Mouse (Mus musculus) forebrain, embryonic 12.5 days (tissue): ENCODE measurements around the gene Clptm1. TPM values are rescaled to one million over a fixed set of nuclear protein-coding genes. Genes with fewer than 3 reads are reported as not detected.

Experiments
- ATAC-seq: fragments of 200-750 bp; cut with Nextera tagmentation; 2 replicates; pipeline ENCODE4 v1.8.0; 2017; ENCODE audit warnings: moderate TSS enrichment; ENCODE audit not compliant: low FRiP score
- H3K27ac ChIP-seq: fragments of 300-500 bp; sonication (generic); 2 replicates; pipeline ENCODE4 v1.5.1; 2016; ENCODE audit warnings: mild to moderate bottlenecking
- H3K27me3 ChIP-seq: fragments of 300-500 bp; sonication (generic); 2 replicates; pipeline ENCODE4 v1.6.1; 2016; ENCODE audit warnings: mild to moderate bottlenecking
- H3K36me3 ChIP-seq: fragments of 300-500 bp; sonication (generic); replicated peaks from 2 replicates; pipeline ENCODE4 v1.6.1; 2016; ENCODE audit warnings: mild to moderate bottlenecking
- H3K4me1 ChIP-seq: fragments of 300-500 bp; sonication (generic); 2 replicates; pipeline ENCODE4 v1.6.1; 2016
- H3K4me2 ChIP-seq: fragments of 300-500 bp; sonication (generic); 2 replicates; pipeline ENCODE4 v1.6.1; 2016; ENCODE audit warnings: mild to moderate bottlenecking, moderate library complexity
- H3K4me3 ChIP-seq: fragments of 300-500 bp; sonication (generic); replicated peaks from 2 replicates; pipeline ENCODE4 v1.5.1; 2016; ENCODE audit warnings: mild to moderate bottlenecking
- H3K9ac ChIP-seq: fragments of 300-500 bp; sonication (generic); 2 replicates; pipeline ENCODE4 v1.6.1; 2016; ENCODE audit warnings: mild to moderate bottlenecking
- H3K9me3 ChIP-seq: fragments of 300-500 bp; sonication (generic); 2 replicates; pipeline ENCODE4 v1.6.1; 2016
- WGBS: fragments of 180-500 bp; shearing (Covaris S2); methylation state at CpG from one replicate; pipeline ENCODE4 v1.1.7; 2016; 5-methylcytosine and 5-hydroxymethylcytosine counted together
- polyA plus RNA-seq: library from polyadenylated mRNA; unstranded; fragments of >200 nt; fragmentation: Nextera tagmentation; extraction: Ambion mirVana; gene quantifications from 2 replicates; pipeline ENCODE4 v1.2.1, GENCODE M21; 2016

Clptm1 gene
- polyA plus RNA-seq, 1 experiment from 2014 or later = 85.6 TPM

GRCm38 (mm10) chr7:19698907-19699826 lies 34.3 kb upstream of the Clptm1 start, which contains the start of gene Apoe:
TSS of gene Apoe (minus strand) at chr7:19699188.
- Histone ChIP-seq H3K4me1 (peaks cover 21% of the 10 kb centered on the region), H3K4me3 (peak within 1 kb of the TSS; percentile 35), H3K27ac (peak within 1 kb of the TSS; percentile 27; the same call in 1 of the 2 replicates), H3K27me3 (0 out of 2 replicates have a peak, but pooled peaks cover 4% of the 10 kb centered on the region), H3K36me3 (peaks cover 34% of the 10 kb centered on the region), H3K4me2 (peak within 1 kb of the TSS; percentile 64), H3K9ac (peak within 1 kb of the TSS; percentile 50), H3K9me3 (0 out of 2 replicates have a peak, but pooled peaks cover 6% of the 10 kb centered on the region)
- peak; percentile 47 for ATAC-seq
- 1% methylated on average over 20 of the region's 20 CpGs for WGBS

- WGBS = 3% methylated on average over 28 of the region's 28 CpGs
- 0 out of 2 replicates have a peak, but pooled peaks cover 4% of the 10 kb centered on the region for H3K27me3 ChIP-seq
- peak overlapping the region; percentile 50 for H3K9ac ChIP-seq
- peaks cover 25% of the 10 kb centered on the region for H3K36me3 ChIP-seq
- ATAC-seq = no peak
- 0 out of 2 replicates have a peak, but pooled peaks cover 6% of the 10 kb centered on the region for H3K9me3 ChIP-seq
- H3K4me3 ChIP-seq = peak overlapping the region; percentile 35
- peaks cover 26% of the 10 kb centered on the region for H3K4me1 ChIP-seq
- H3K27ac ChIP-seq = no peak overlapping the region
- peak overlapping the region; percentile 64 for H3K4me2 ChIP-seq
Observed at GRCm38 (mm10) chr7:19697949-19698906, 33.4 kb upstream of the Clptm1 start.

- 0 out of 2 replicates have a peak, but pooled peaks cover 6% of the 10 kb centered on the region for H3K9me3 ChIP-seq
- 95% methylated on average over 34 of the region's 34 CpGs for WGBS
- ATAC-seq = no peak
- H3K27me3 ChIP-seq = 0 out of 2 replicates have a peak, but pooled peaks cover 4% of the 10 kb centered on the region
- no peak overlapping the region for H3K9ac ChIP-seq
- H3K4me1 ChIP-seq = peaks cover 26% of the 10 kb centered on the region
- no peak overlapping the region for H3K27ac ChIP-seq
- H3K36me3 ChIP-seq = peaks cover 11% of the 10 kb centered on the region; the same call in 1 of the 2 replicates
- H3K4me2 ChIP-seq = no peak overlapping the region
- H3K4me3 ChIP-seq = no peak overlapping the region
Observed at GRCm38 (mm10) chr7:19696336-19696873, 31.6 kb upstream of the Clptm1 start.

- Histone ChIP-seq H3K9me3 (0 out of 2 replicates have a peak, but pooled peaks cover 6% of the 10 kb centered on the region), H3K4me3 (no peak overlapping the region), H3K27me3 (0 out of 2 replicates have a peak, but pooled peaks cover 4% of the 10 kb centered on the region), H3K9ac (no peak overlapping the region), H3K4me2 (no peak overlapping the region), H3K27ac (no peak overlapping the region), H3K36me3 (peaks cover 11% of the 10 kb centered on the region; the same call in 1 of the 2 replicates), H3K4me1 (peaks cover 24% of the 10 kb centered on the region)
- no peak for ATAC-seq
- 87% methylated on average over 6 of the region's 6 CpGs for WGBS
Observed at GRCm38 (mm10) chr7:19695881-19696280, 31.0 kb upstream of the Clptm1 start.

- no peak for ATAC-seq
- 75% methylated on average over 8 of the region's 8 CpGs for WGBS
- Histone ChIP-seq H3K9ac (no peak overlapping the region), H3K4me3 (no peak overlapping the region), H3K9me3 (0 out of 2 replicates have a peak, but pooled peaks cover 6% of the 10 kb centered on the region), H3K4me1 (peaks cover 23% of the 10 kb centered on the region), H3K4me2 (no peak overlapping the region), H3K27me3 (0 out of 2 replicates have a peak, but pooled peaks cover 4% of the 10 kb centered on the region), H3K36me3 (peaks cover 11% of the 10 kb centered on the region; the same call in 1 of the 2 replicates), H3K27ac (no peak overlapping the region)
Observed at GRCm38 (mm10) chr7:19695213-19695594, 30.4 kb upstream of the Clptm1 start.

GRCm38 (mm10) chr7:19694336-19695212 lies 29.7 kb upstream of the Clptm1 start:
- Histone ChIP-seq H3K4me3 (no peak overlapping the region), H3K4me2 (no peak overlapping the region), H3K27me3 (0 out of 2 replicates have a peak, but pooled peaks cover 4% of the 10 kb centered on the region), H3K36me3 (peaks cover 11% of the 10 kb centered on the region; the same call in 1 of the 2 replicates), H3K9me3 (0 out of 2 replicates have a peak, but pooled peaks cover 6% of the 10 kb centered on the region), H3K9ac (no peak overlapping the region), H3K4me1 (peaks cover 22% of the 10 kb centered on the region), H3K27ac (no peak overlapping the region)
- WGBS = 84% methylated on average over 10 of the region's 10 CpGs
- no peak for ATAC-seq

- Histone ChIP-seq H3K36me3 (peaks cover 11% of the 10 kb centered on the region; the same call in 1 of the 2 replicates), H3K9ac (no peak overlapping the region), H3K4me3 (no peak overlapping the region), H3K4me1 (peaks cover 10% of the 10 kb centered on the region), H3K4me2 (no peak overlapping the region), H3K27ac (no peak overlapping the region), H3K9me3 (0 out of 2 replicates have a peak, but pooled peaks cover 6% of the 10 kb centered on the region), H3K27me3 (no peaks in the 10 kb centered on the region)
- no peak for ATAC-seq
- WGBS = 38% methylated on average over 10 of the region's 10 CpGs
Observed at GRCm38 (mm10) chr7:19693421-19693820, 28.6 kb upstream of the Clptm1 start.

GRCm38 (mm10) chr7:19691873-19692865 lies 27.3 kb upstream of the Clptm1 start, which contains the start of gene Apoc1:
TSS of gene Apoc1 (minus strand) at chr7:19692660.
- no peak for ATAC-seq
- Histone ChIP-seq H3K36me3 (peaks cover 11% of the 10 kb centered on the region; the same call in 1 of the 2 replicates), H3K27me3 (no peaks in the 10 kb centered on the region), H3K9me3 (0 out of 2 replicates have a peak, but pooled peaks cover 6% of the 10 kb centered on the region), H3K4me1 (peaks cover 5% of the 10 kb centered on the region; the same call in 1 of the 2 replicates), H3K4me3 (no peak within 1 kb of the TSS), H3K4me2 (no peak within 1 kb of the TSS), H3K27ac (no peak within 1 kb of the TSS), H3K9ac (no peak within 1 kb of the TSS)
- 49% methylated on average over 28 of the region's 28 CpGs for WGBS

- Histone ChIP-seq H3K27me3 (no peaks in the 10 kb centered on the region), H3K4me3 (no peak overlapping the region)
- WGBS = 84% methylated on average over 6 of the region's 6 CpGs
Observed at GRCm38 (mm10) chr7:19691434-19691833, 26.6 kb upstream of the Clptm1 start.

More at GRCm38 (mm10) chr7:19691434-19691833, 26.6 kb upstream of the Clptm1 start:
- no peak overlapping the region for H3K4me2 ChIP-seq
- 0 out of 2 replicates have a peak, but pooled peaks cover under 1% of the 10 kb centered on the region for H3K9me3 ChIP-seq
- no peak overlapping the region for H3K9ac ChIP-seq
- peaks cover 5% of the 10 kb centered on the region; the same call in 1 of the 2 replicates for H3K4me1 ChIP-seq
- H3K36me3 ChIP-seq = peaks cover 5% of the 10 kb centered on the region; the same call in 1 of the 2 replicates
- H3K27ac ChIP-seq = no peak overlapping the region
- no peak for ATAC-seq
